Mouse (Mus musculus) cerebellum, adult 2 months (tissue): ENCODE measurements around the gene Ctnna2. TPM values are rescaled to one million over a fixed set of nuclear protein-coding genes. Genes with fewer than 3 reads are reported as not detected.

Experiments used
- DNase-seq, 2 experiments: peaks; one replicate each; pipeline ENCODE4 v3.0.0; 2021
- H3K27ac ChIP-seq: fragments of 200-500 bp; 2 replicates; pipeline ENCODE4 v1.5.1; 2012; ENCODE audit warnings: low read length, control low read depth, inconsistent platforms; ENCODE audit not compliant: insufficient read depth
- H3K27me3 ChIP-seq: fragments of 200-500 bp; 2 replicates; pipeline ENCODE4 v1.6.1; 2012; ENCODE audit warnings: inconsistent platforms, mild to moderate bottlenecking, low read length, moderate library complexity; ENCODE audit not compliant: control insufficient read depth, insufficient read depth
- H3K4me1 ChIP-seq: fragments of 200-500 bp; 2 replicates; pipeline ENCODE4 v1.6.1; 2011; ENCODE audit warnings: low read length; ENCODE audit not compliant: control insufficient read depth, insufficient read depth
- H3K4me3 ChIP-seq: fragments of 200-500 bp; replicated peaks from 2 replicates; pipeline ENCODE3; 2011; ENCODE audit warnings: mild to moderate bottlenecking, low read depth, low read length, control low read depth; ENCODE audit not compliant: insufficient read depth
- CTCF ChIP-seq: fragments of 200-500 bp; IDR thresholded peaks from 2 replicates; pipeline ENCODE4 v1.5.1; 2011; ENCODE audit warnings: low read depth, mild to moderate bottlenecking, control low read depth, low read length, moderate library complexity, borderline replicate concordance; ENCODE audit not compliant: insufficient read depth
- POLR2A ChIP-seq: fragments of 200-500 bp; IDR thresholded peaks from 2 replicates; pipeline ENCODE4 v1.6.1; 2011; ENCODE audit warnings: low read length, control low read depth, borderline replicate concordance; ENCODE audit not compliant: insufficient read depth
- WGBS: fragments of 180-500 bp; shearing (Covaris S2); methylation state at CpG from one replicate; pipeline ENCODE4 v1.1.7; 2018; 5-methylcytosine and 5-hydroxymethylcytosine counted together
- polyA plus RNA-seq: library from polyadenylated mRNA; depleted of rRNA; stranded (reverse); fragments of >200 nt; gene quantifications from 2 replicates; pipeline ENCODE4 v1.2.3, GENCODE M21; 2012

The Ctnna2 gene
- polyA plus RNA-seq, 1 experiment = 49.2 TPM

DNA sequence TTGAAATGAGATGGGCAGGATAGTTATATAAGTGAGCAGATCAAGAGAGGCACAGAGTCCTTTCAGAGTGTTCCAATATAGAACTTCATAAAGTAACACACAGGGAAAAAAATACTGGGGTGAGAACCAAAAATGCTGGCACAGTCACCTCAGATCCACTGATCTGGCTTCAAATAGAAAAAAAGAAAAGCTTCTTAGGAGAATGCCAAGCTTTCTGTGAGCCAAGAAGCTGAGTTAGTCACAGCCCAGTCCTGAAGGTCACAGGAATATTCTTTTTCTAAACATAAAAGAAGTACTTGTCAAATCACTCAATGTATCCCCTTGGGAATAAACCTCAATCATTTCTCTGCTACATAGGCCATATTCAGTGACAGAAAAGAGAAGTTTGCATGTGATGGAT lies 130.7 kb downstream of the Ctnna2 start:
- no peak for TF ChIP-seq POLR2A
- TF ChIP-seq CTCF = no peak
- H3K27me3 ChIP-seq = no peaks in the 10 kb centered on the region
- no peak overlapping the region for H3K4me3 ChIP-seq
- H3K4me1 ChIP-seq = peaks cover 6% of the 10 kb centered on the region; the same call in 1 of the 2 replicates
- no peak overlapping the region for H3K27ac ChIP-seq
- peak in 1 of 2 experiments; percentile 22 for DNase-seq

DNA sequence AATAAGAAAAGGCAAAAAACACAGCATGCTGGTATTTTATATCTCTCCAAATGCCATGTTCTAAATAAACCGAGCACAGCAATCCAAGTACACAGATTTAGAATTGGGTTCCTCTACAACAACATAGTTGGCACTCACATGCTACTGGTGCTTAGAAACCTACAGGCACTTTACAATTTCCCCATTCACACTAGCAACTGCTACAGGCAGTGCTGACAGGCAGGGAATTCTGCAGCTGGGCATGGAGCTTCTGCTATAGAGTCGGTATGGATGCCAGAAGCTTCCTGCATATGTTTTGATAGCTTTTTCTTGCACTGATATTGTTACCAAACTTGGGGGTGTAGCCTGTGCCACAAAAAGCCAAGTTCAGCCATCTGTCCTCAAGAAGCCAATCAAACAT lies 131.8 kb downstream of the Ctnna2 start:
- Histone ChIP-seq H3K4me3 (no peak overlapping the region), H3K27ac (no peak overlapping the region), H3K4me1 (peaks cover 6% of the 10 kb centered on the region; the same call in 1 of the 2 replicates), H3K27me3 (no peaks in the 10 kb centered on the region)
- no peak for DNase-seq
- TF ChIP-seq POLR2A (no peak), CTCF (no peak)
- WGBS = 72% methylated on average over 2 of the region's 2 CpGs

DNA sequence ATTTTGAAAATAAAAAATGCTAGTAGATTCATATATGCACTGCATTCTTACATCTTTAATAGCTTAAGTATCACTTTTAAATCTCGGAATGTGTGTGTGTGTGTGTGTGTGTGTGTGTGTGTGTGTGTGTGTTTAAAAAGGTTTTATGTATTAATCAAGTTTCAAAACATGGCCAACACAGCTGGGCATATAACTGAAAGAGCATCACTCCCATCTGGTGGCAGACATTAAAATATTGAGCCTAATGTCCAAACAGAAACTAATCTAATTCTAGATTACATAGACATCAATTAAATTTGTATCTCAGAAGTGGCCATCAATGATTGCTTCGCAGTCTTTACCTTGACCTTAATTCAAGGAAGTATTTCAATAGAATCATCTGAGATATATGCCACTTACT lies 140.4 kb downstream of the Ctnna2 start:
- no peak overlapping the region for H3K27ac ChIP-seq
- H3K27me3 ChIP-seq = no peaks in the 10 kb centered on the region
- 70% methylated on average over 2 of the region's 2 CpGs for WGBS
- no peak overlapping the region for H3K4me3 ChIP-seq
- no peak for TF ChIP-seq POLR2A
- TF ChIP-seq CTCF = no peak
- no peaks in the 10 kb centered on the region for H3K4me1 ChIP-seq
- no peak for DNase-seq

DNA sequence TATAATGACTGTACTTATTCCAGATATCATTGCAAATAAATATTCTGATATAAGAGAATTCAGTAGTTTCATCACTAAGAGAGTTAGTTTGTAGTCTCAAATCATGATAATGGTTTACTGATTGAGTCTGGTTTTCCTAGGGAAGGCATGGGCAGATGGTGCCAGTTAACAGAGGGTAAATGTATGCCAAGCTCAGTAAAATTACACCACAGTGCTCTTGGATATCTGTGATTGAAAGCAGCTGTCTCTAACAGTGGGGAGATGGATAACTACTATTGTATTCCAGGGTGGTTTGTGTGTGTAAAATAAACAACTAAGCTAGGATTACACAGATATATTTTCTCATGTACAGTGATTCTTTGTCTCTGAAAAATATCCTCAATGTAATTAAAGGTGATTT lies 140.8 kb downstream of the Ctnna2 start:
- Histone ChIP-seq H3K27ac (no peak overlapping the region), H3K4me3 (no peak overlapping the region), H3K4me1 (no peaks in the 10 kb centered on the region), H3K27me3 (no peaks in the 10 kb centered on the region)
- peak in 1 of 2 experiments; percentile 50 for DNase-seq
- no peak for TF ChIP-seq POLR2A
- TF ChIP-seq CTCF = no peak

DNA sequence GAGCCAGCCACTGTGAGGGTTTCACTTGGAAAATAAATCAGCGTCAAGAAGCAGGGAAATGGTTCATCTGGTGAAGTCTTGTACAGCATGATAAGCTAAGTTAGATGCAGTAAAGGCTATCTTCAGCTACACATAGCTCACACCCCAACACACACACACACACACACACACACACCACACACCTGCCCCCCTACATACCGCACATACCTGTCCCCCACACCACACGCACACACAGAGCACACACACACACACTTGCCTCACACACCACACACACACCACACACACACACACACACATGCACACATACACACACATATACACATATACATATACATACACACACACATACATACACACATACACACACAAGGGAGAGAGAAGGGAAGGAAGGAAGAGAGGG lies 142.0 kb downstream of the Ctnna2 start:
- WGBS = 95% methylated on average over 3 of the region's 3 CpGs
- DNase-seq = no peak
- Histone ChIP-seq H3K4me1 (no peaks in the 10 kb centered on the region), H3K27me3 (no peaks in the 10 kb centered on the region), H3K4me3 (no peak overlapping the region), H3K27ac (no peak overlapping the region)
- no peak for TF ChIP-seq CTCF
- TF ChIP-seq POLR2A = no peak

DNA sequence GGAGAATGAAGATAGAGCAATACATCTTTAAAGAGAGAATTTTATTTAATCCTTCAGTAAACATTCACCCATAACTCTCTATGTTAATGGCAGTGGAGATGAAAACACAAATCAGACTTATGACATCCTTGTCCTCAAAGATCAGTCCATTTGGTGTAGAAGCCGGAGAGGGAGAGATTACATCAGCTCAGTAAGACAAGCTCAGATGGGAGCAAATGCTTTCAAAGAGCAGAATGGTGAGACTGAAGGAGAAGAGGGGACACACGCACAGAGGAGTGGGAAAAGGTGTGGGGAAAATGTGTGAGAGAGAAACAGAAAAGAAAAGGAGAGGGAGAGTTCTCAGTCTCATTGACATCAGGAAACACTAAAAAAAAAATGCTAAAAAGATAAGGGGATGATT lies 144.8 kb downstream of the Ctnna2 start:
- no peak for DNase-seq
- TF ChIP-seq CTCF = no peak
- no peak for TF ChIP-seq POLR2A
- H3K27me3 ChIP-seq = no peaks in the 10 kb centered on the region
- H3K4me3 ChIP-seq = no peak overlapping the region
- 90% methylated on average over 2 of the region's 2 CpGs for WGBS
- H3K27ac ChIP-seq = no peak overlapping the region
- no peaks in the 10 kb centered on the region for H3K4me1 ChIP-seq

DNA sequence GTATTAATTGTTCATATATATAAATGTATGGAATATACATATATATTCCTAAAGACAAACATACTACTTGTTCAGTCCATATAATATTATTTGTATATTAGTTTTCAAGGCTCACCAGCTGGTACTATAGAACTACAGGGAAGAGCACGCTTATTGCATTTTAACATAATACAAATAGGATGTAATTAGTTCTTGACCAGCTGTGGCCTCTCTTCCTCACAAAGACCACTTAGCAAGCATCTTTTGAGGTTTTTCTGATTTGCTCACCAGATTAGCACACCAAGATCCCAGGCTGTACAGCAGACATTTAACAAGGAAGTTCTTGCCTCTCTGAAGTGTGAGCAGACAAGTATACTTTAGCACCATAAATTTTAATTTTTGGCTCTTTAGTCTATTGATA lies 152.0 kb downstream of the Ctnna2 start:
- Histone ChIP-seq H3K27ac (no peak overlapping the region), H3K4me1 (0 out of 2 replicates have a peak, but pooled peaks cover 2% of the 10 kb centered on the region), H3K27me3 (no peaks in the 10 kb centered on the region), H3K4me3 (no peak overlapping the region)
- no peak for TF ChIP-seq CTCF
- no peak for TF ChIP-seq POLR2A
- no peak for DNase-seq
- 98% methylated on average over 1 of the region's 1 CpGs for WGBS

DNA sequence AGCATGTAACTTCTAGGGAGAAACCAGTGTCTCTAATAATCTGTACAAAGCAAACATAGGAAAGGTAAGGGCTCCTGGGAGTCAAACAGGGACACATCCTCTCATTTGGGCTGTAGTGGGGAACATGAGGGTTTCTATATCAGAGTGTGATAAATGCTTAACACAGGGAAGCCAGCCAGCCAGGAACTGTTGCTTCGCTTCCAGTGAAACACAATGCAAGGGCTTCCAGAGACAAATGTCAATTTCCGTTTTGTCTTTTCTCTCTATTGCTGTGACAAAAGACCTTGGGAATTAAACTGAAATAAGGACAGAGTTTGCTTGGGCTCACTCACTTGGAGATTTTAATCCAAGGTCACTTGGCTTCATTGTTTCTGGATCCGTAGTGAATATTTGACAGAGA lies 162.4 kb downstream of the Ctnna2 start:
- no peaks in the 10 kb centered on the region for H3K27me3 ChIP-seq
- DNase-seq = no peak
- H3K4me3 ChIP-seq = no peak overlapping the region
- TF ChIP-seq CTCF = no peak
- 84% methylated on average over 3 of the region's 3 CpGs for WGBS
- no peak overlapping the region for H3K27ac ChIP-seq
- no peaks in the 10 kb centered on the region for H3K4me1 ChIP-seq
